Mouse (Mus musculus) limb, embryonic 14.5 days (tissue): Measurements from ENCODE around the gene Gpr137c. TPM values are rescaled to one million over a fixed set of nuclear protein-coding genes. Genes with fewer than 3 reads are reported as not detected.

Source experiments
- ATAC-seq: fragments of 200-750 bp; cut with Nextera tagmentation; 2 replicates; pipeline ENCODE4 v1.8.0; 2017; ENCODE audit warnings: low read depth, moderate number of reproducible peaks, moderate TSS enrichment; ENCODE audit not compliant: low FRiP score
- DNase-seq: peaks from one replicate; pipeline ENCODE4 v3.0.0-alpha.2; 2015; ENCODE audit warnings: low spot score
- H3K27ac ChIP-seq: fragments of 300-500 bp; sonication (generic); replicated peaks from 2 replicates; pipeline ENCODE4 v1.5.1; 2014; ENCODE audit warnings: low read depth, mild to moderate bottlenecking, low read length, moderate library complexity, mixed read lengths
- H3K27me3 ChIP-seq: fragments of 300-500 bp; sonication (generic); 2 replicates; pipeline ENCODE4 v1.6.1; 2014; ENCODE audit warnings: low read length, mixed read lengths; ENCODE audit not compliant: control insufficient read depth, insufficient read depth
- H3K36me3 ChIP-seq: fragments of 300-500 bp; sonication (generic); 2 replicates; pipeline ENCODE4 v1.6.1; 2014; ENCODE audit warnings: mild to moderate bottlenecking, low read length, moderate library complexity, mixed read lengths; ENCODE audit not compliant: control insufficient read depth, insufficient read depth
- H3K4me1 ChIP-seq: fragments of 300-500 bp; sonication (generic); 2 replicates; pipeline ENCODE4 v1.6.1; 2014; ENCODE audit warnings: antibody characterized with exemption, low read length, mixed read lengths; ENCODE audit not compliant: control insufficient read depth, insufficient read depth
- H3K4me2 ChIP-seq: fragments of 300-500 bp; sonication (generic); replicated peaks from 2 replicates; pipeline ENCODE4 v1.6.1; 2014; ENCODE audit warnings: low read depth, mild to moderate bottlenecking, low read length, moderate library complexity; ENCODE audit not compliant: severe bottlenecking
- H3K4me3 ChIP-seq: fragments of 300-500 bp; sonication (generic); replicated peaks from 2 replicates; pipeline ENCODE4 v1.5.1; 2014; ENCODE audit warnings: low read length
- H3K9ac ChIP-seq: fragments of 300-500 bp; sonication (generic); 2 replicates; pipeline ENCODE4 v1.6.1; 2014; ENCODE audit warnings: mild to moderate bottlenecking, low read depth, low read length, moderate library complexity; ENCODE audit not compliant: severe bottlenecking
- H3K9me3 ChIP-seq: fragments of 300-500 bp; sonication (generic); 2 replicates; pipeline ENCODE4 v1.6.1; 2016; ENCODE audit warnings: low read length; ENCODE audit not compliant: control insufficient read depth
- POLR2A ChIP-seq: fragments of 200-500 bp; IDR thresholded peaks from 2 replicates; pipeline ENCODE4 v1.8.0; 2012; ENCODE audit warnings: inconsistent platforms, mild to moderate bottlenecking, moderate library complexity, borderline replicate concordance; ENCODE audit not compliant: insufficient read depth, insufficient read length; ENCODE audit errors: extremely low read depth
- WGBS: fragments of 180-500 bp; shearing (Covaris S2); extraction: QIAGEN DNeasy Blood & Tissue Kit; methylation state at CpG from one replicate; pipeline ENCODE4 v1.1.7; 2014; 5-methylcytosine and 5-hydroxymethylcytosine counted together
- polyA plus RNA-seq, 2 experiments: library from polyadenylated mRNA; depleted of rRNA in 1 of 2; stranded (reverse) in 1 of 2; unstranded in 1 of 2; fragments of >200 nt; fragmentation: Nextera tagmentation in 1 of 2; extraction: Ambion mirVana in 1 of 2; gene quantifications; 2 replicates each; pipeline versions ENCODE4 v1.2.1 to v1.2.3; 2012 to 2014

The Gpr137c gene
- polyA plus RNA-seq, 2 experiments = 2.8 to 8.9 TPM

GRCm38 (mm10) chr14:45310101-45310500 lies 90.6 kb downstream of the Gpr137c start:
- DNase-seq = no peak
- Histone ChIP-seq H3K9ac (no peak overlapping the region), H3K27me3 (no peaks in the 10 kb centered on the region), H3K4me3 (no peak overlapping the region), H3K4me1 (no peaks in the 10 kb centered on the region), H3K9me3 (no peaks in the 10 kb centered on the region), H3K36me3 (0 out of 2 replicates have a peak, but pooled peaks cover 3% of the 10 kb centered on the region), H3K4me2 (no peak overlapping the region), H3K27ac (no peak overlapping the region)
- ATAC-seq = no peak
- TF ChIP-seq POLR2A = no peak
- WGBS = 91% methylated on average over 14 of the region's 14 CpGs

- no peak overlapping the region for H3K27ac ChIP-seq
- no peaks in the 10 kb centered on the region for H3K36me3 ChIP-seq
- H3K9ac ChIP-seq = 0 out of 2 replicates have a peak overlapping the region, but pooled peaks have one; percentile 25
- H3K9me3 ChIP-seq = no peaks in the 10 kb centered on the region
- peak overlapping the region; percentile 83 for H3K4me3 ChIP-seq
- no peak for TF ChIP-seq POLR2A
- peaks cover 6% of the 10 kb centered on the region; the same call in 1 of the 2 replicates for H3K4me1 ChIP-seq
- ATAC-seq (no peak), DNase-seq (no peak)
- WGBS = 77% methylated on average over 5 of the region's 5 CpGs
- peak overlapping the region; percentile 67 for H3K4me2 ChIP-seq
- H3K27me3 ChIP-seq = no peaks in the 10 kb centered on the region
Observed at GRCm38 (mm10) chr14:45316927-45317326, 97.4 kb downstream of the Gpr137c start.

DNA sequence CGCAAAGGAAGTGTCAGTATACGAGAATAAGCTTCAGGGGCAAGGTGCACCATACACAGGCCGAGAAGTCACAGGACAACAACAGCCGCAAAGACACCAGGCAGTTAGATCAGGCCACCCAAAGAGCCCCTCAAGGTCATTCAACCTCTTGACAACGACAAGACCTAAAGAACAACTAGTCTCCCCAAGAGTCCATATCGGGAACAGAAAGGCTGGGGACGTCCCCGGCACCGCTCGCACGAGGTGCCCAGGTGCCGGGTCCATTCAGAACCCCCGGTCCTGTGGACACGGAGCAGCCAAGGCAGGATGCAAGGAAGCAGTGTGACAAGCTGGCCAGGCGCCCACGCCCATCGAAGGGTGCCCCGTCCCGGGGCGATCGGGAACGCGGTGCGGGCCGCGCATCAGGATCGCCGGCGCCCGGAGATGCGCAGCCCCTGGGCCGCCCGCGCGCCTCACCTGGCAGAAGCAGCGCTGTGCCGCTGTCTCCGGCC lies 98.4 kb downstream of the Gpr137c start:
- Histone ChIP-seq H3K36me3 (no peaks in the 10 kb centered on the region), H3K4me3 (peak overlapping the region; percentile 83), H3K9ac (peak overlapping the region; percentile 91), H3K4me1 (peaks cover 6% of the 10 kb centered on the region; the same call in 1 of the 2 replicates), H3K27me3 (no peaks in the 10 kb centered on the region), H3K4me2 (peak overlapping the region; percentile 67), H3K9me3 (no peaks in the 10 kb centered on the region), H3K27ac (peak overlapping the region; percentile 83)
- no peak; the same call in none of the 2 replicates for ATAC-seq
- DNase-seq = peak; percentile 6
- under 1% methylated on average over 33 of the region's 38 CpGs for WGBS
- TF ChIP-seq POLR2A = no peak

DNA sequence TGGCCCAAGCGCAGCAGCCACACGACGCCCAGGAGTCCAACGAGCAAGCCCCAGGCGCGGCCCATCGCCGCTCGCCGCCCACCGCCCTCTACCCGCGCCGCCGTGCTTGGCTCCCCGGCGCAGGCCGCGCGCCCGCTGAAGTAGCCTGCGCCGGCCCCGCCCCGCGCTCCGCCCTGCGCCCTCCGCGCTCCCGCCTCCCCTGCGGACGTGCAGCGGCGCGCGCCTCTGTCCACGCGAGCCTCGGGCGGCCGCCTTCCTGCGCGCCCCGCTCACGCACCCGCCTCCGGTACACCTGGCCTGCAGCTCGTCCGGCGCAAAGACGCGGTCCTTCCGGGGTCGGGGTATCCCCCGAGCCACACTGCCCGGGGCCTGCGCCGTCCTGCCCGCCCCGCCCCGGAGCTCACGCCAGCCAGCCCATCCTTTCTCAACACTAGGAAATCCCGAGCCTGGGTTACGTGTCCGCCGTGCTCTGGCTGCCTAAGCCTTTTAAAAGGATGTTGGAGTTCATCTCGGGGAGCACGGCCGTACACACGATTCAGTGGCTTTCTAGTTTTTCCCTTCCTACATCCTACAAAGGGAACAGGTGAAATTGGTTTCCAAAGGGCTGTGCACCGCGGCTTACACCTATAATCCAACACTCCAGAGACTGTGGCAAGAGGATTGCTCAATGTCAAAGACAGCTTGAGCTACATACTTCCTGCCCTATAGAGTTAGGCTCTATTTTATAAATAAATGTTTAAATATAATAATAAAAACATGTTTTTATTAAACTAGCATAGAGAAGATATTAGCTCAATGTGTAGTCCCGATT lies 99.1 kb downstream of the Gpr137c start, which contains the start of gene Ero1l:
TSS of gene Ero1l (minus strand) at position 346 of the 811 bp plus-strand sequence.
- TF ChIP-seq POLR2A = peak; percentile 73; the same call in 1 of the 2 replicates
- H3K9ac ChIP-seq = peak within 1 kb of the TSS; percentile 91
- H3K4me2 ChIP-seq = peak within 1 kb of the TSS; percentile 67
- peak within 1 kb of the TSS; percentile 83 for H3K27ac ChIP-seq
- 3% methylated on average over 38 of the region's 74 CpGs for WGBS
- H3K9me3 ChIP-seq = no peaks in the 10 kb centered on the region
- no peaks in the 10 kb centered on the region for H3K27me3 ChIP-seq
- peak within 1 kb of the TSS; percentile 83 for H3K4me3 ChIP-seq
- peak; percentile 73 for DNase-seq
- peak; percentile 97 for ATAC-seq
- no peaks in the 10 kb centered on the region for H3K36me3 ChIP-seq
- H3K4me1 ChIP-seq = peaks cover 6% of the 10 kb centered on the region; the same call in 1 of the 2 replicates

DNA sequence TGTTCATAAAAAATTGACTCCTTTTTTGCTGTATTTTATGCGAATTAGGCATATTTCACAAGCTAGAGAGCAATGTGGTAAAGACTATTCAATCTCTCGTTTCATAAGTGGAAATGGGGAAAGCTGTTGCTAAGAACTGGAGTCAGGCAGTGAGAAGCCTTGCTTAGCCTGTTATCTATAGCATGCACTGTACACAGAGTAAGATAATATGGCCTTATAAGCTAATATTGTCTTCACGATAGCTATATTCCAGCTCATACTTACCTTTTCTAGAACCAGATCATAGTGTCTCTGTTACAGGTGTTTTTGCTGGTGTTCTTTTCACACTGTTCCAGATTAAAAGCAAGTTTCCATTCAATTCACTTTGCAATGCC lies 99.7 kb downstream of the Gpr137c start:
- no peak overlapping the region for H3K27ac ChIP-seq
- ATAC-seq = no peak
- H3K9me3 ChIP-seq = no peaks in the 10 kb centered on the region
- no peaks in the 10 kb centered on the region for H3K36me3 ChIP-seq
- no peak overlapping the region for H3K9ac ChIP-seq
- H3K4me1 ChIP-seq = peaks cover 6% of the 10 kb centered on the region; the same call in 1 of the 2 replicates
- WGBS = 63% methylated on average over 3 of the region's 3 CpGs
- H3K4me2 ChIP-seq = peak overlapping the region; percentile 67; the same call in 1 of the 2 replicates
- no peaks in the 10 kb centered on the region for H3K27me3 ChIP-seq
- DNase-seq = no peak
- H3K4me3 ChIP-seq = no peak overlapping the region
- no peak for TF ChIP-seq POLR2A
